Mouse (Mus musculus): ENCODE measurements around the gene AI597479.
A peak's percentile ranks its signal among the peaks of the same experiment; 100 is the strongest.
"Not testable (repeated sequence)": the region's sequence is repeated elsewhere in the genome, so short reads cannot be mapped to it uniquely, and the experiment has no call there.

AI597479 gene

DNA sequence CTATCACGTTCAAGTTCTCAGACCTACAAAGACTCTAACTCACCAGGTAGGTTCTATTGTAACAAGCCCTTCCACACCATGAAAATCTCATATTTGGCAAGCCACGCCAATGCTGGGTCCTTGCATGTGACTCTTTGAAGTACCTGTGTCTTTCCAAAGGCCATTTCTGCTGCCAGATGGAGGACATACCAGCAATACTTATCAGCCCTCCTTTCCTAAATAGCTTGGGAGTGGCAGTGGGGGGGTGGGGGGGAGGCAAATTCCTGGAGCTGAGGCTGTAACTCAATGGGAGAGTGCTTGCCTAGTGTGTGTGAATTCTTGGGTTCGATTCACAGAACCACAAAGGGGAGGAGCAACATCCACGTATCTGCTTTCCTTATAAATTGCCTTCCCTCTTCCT is 26.2 kb downstream of the AI597479 start:
- no peak for DNase-seq (ENCODE audit: low spot score in 2 of 2)

DNA sequence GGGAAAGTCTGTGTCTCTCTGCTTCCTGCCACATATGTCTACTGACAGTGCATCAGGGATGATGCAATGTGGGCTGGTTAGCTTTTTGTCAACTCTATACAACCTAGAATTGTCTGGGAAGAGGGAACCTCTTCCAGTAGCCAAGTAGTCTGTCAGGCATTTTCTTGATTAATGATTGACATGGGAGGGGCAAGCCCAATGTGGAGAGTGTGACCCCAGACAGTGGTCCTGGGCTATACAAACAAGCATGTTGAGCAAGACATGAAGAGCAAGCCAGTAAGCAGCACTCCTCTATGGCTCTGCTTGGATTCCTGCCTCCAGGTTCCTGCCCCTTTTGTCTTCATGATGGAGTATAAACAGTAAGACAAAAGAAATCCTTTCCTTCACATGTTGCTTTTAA is 28.7 kb downstream of the AI597479 start:
- DNase-seq (ENCODE audit: low spot score in 2 of 2): no peak

DNA sequence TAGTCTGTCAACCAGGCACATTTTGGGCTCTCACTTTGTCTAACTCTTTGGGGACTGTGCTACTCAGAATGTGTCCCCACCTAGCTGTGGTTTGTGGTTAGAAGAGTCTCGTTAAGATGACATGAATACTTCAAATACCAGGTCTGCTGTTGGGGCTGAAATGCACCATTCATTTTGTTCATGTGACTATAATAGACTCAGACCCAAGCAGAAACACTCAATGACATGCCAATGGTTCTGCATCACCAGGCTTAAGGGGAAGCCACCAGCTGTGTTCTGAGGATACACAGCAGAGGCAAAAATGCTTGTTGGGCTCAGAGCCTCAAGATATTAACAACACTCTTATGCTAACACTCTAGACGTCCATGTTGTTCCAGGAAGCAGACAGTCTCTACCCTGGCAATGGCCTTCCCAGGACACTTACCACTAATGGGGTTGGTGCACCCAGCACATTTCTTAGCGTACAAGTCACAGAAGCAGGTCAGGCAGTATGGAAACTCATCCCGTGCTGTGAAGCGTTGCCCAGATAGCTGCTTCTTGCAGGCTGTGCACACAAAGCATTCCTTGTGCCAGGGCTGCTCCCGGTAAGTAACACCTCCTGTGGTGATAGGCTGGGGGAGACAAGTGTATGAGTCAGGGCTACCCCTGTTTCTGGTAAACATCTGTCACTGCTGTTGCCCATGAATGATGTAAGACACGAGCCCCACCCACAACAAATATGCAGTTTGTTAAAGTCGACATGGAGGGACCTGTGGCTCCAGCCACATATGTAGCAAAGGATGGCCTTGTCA is 29.5 kb downstream of the AI597479 start:
- DNase-seq (ENCODE audit: low spot score in 2 of 2): no peak

DNA sequence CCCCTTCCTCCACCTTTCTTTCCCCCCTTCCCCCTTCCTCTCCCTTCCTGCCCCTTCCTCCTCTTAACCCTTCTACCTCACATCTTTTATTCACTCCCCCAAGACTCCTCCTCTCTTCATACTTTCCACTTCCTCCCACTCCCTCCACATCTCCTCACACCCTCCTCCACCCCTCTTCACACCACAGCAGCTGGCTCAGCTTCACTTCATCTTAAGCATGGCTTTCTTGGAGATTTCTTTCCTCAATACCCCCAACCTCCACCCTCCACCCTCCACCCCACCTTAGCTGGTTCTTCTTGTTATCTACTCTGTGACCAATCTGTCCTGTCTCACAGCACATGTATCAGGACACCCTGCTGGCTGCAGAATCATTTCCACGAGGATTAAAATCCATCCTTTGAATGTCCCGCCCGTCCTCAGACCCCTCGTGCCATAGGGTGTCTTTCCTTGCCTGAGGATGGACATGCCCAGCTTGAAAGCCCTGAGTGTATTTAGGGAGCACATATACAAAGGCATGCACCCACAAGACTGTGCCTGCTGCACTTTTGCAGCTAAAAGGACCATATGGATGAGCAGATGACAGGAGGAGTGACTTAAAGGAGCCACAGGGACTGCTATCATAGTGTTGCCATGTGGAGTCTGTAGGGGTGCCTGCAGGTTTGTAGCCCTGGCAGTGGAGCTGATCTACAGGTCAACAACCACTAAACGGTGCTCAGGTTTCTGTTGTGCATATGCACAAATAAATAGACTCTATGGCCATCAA is 31.9 kb downstream of the AI597479 start:
- DNase-seq (ENCODE audit: low spot score in 2 of 2): peak in 1 of 2 experiments; percentile 40

DNA sequence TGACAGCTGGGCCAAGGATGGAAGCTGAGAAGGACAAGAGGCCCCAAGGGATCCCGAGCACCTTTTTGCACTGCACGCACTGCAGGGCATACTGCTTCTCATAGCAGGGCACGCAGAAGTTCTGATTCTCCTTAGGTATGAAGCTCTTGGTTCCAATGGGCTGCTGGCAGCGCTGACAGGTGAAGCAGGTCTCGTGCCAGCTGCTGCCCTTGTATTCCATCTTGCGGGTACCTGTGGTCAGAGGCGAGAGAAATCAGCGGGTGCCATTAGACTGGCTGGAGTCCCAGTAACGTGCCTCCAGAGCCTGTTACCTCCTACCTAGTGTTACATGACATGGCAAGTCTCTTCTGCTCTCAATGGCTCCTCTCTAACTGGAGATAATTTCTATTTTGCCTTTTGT is 33.1 kb downstream of the AI597479 start:
- DNase-seq (ENCODE audit: low spot score in 2 of 2): no peak

DNA sequence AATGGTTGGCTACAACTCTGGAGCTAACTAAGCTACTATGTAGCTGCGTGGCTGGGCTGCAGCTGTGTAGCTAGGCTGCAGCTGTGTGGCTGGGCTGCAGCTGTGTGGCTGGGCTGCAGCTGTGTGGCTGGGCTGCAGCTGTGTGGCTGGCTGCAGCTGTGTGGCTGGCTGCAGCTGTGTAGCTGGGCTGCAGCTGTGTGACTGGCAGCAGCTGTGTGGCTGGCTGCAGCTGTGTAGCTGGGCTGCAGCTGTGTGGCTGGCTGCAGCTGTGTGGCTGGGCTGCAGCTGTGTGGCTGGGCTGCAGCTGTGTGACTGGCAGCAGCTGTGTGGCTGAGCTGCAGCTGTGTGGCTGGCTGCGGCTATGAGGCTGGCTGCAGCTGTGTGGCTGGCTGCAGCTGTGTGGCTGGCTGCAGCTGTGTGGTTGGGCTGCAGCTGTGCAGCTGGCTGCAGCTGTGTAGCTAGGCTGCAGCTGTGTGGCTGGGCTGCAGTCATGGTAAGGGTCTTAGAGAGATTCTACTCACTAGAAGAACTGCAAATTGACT is 38.0 kb downstream of the AI597479 start:
- not testable (repeated sequence) for DNase-seq (ENCODE audit: low spot score in 2 of 2)

DNA sequence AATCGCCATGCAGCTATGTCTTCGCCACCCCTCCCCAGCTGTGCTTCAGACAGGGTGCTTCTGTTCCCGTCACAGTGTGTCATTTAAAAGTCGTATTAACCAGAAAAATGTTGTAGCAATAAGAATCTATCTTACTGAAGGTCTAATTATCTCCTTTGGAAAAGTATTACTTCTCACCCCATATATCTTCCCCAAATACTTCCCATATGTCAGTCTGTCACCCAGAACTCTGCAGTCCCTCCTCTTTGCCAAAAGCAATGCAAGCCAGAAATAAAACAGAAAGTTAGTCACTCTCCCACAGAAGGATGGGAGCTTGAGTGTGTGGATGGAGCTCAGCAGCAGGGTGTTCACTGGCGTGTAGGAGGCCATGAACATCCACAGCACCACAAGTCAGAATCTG is 38.8 kb downstream of the AI597479 start:
- peak; percentile 80 to 82 for DNase-seq (ENCODE audit: low spot score in 2 of 2)

DNA sequence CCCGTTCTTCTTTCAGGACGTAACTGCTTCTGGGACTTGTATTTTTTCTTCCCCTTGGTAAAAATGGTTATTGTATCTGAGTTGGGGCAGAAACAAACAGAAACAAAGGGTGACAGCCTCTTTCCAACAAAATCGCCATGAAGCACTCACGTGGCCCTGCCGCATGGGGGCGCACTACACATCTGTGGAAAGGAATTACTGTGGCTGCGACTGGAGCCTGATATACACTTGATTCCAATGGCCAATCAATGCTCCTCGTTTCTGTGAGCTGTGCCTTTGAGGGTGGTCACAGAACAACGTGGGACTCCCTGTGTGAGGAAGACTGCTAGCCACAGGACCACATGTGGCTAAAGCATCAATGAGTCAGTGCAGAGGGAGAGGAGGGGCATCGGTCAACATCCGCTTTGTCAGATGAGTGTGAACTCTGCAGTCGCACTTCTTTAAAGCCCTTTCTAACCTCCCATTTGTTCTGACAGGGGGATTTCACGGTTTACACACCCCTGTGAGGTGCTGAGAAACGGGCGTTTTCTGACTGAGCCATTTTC is 39.8 kb downstream of the AI597479 start:
- no peak for DNase-seq (ENCODE audit: low spot score in 2 of 2)

DNA sequence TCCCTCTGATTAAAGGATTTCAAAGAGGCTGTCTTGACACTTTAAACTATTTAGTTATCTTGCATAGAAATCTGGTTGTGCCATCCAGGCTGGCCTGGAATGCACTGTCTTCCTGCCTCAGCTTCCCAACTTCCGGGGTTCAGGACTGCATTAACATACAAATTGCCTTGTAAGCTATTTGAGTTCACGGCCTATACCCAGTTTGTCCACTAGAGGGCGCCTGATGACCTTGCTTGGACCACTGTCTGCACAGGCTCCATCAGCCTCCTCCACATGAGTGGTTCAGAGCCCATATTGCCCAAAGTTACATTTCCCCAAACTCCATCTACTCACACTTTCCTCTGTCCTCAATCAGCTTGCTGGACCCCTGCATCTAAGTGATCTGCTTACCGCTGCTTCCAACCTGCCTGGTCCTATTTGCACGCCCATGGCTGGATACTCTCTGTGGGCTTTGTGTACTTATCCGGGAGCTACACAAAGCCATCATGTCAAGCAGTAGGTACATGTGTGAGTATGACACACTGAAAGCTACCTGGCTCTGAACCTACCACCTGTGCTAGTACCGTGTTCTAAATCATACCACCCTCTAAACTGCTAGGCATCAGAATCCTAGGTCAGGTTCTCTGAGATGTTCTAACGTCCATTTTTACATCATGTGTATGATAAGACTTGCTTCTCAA is 41.2 kb downstream of the AI597479 start:
- peak in 1 of 2 experiments; percentile 93 for DNase-seq (ENCODE audit: low spot score in 2 of 2)

DNA sequence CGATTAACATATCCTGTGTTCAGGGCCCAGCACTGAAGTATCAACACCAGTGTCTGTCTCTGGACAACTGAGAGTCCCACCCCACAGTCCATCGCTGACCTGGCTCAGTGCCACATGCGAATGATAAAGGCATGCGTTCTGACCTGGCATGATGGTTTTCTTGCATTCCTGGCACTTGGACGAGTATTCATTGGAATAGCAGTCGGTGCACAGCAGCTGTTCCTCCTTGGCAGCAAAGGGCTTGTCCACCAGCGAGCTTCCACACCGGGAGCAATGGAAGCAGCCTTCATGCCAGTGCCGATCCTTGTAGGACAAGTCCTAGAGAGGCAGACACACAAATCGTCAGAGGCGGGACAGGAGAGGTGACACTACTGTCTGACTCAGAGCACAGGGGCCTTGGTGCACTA is 43.0 kb downstream of the AI597479 start:
- DNase-seq (ENCODE audit: low spot score in 2 of 2): no peak

DNA sequence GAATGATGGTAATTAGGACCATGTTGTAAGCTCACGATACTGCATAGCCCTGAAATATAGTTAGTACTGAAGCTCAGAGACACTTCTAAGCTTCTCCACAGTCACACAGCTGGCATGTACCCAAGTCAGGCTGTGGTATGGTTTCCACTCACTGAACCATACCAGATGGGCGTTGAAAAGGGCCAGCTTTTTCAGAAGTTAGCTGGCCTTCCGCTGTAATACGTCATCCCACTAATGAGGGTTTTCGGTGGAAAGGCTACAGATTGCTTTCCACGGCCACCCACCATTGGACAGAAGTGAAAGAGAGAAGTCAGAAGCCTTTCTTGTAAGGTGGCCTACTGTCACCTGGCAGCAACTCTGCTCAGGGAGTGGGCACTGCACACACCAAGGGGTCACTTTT is 44.3 kb downstream of the AI597479 start:
- no peak for DNase-seq (ENCODE audit: low spot score in 2 of 2)

DNA sequence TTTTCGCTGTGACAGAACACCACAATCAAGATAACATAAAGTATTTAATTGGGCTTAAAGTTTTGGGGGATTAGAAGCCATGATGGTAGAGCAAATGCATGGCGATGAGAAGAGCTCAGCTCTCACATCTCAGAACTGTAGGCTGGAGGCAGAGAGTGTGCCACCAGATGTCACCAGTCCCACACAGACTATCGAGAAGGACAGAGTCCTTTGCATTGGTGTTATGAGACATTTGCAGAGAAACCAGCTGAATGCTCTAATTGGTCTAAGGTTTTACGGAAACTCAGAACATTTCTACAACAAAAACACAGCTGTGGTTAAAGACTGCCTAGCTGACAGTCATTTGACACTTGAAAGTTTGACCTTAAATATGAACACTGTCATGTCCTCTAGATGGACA is 44.8 kb downstream of the AI597479 start:
- DNase-seq (ENCODE audit: low spot score in 2 of 2): no peak

DNA sequence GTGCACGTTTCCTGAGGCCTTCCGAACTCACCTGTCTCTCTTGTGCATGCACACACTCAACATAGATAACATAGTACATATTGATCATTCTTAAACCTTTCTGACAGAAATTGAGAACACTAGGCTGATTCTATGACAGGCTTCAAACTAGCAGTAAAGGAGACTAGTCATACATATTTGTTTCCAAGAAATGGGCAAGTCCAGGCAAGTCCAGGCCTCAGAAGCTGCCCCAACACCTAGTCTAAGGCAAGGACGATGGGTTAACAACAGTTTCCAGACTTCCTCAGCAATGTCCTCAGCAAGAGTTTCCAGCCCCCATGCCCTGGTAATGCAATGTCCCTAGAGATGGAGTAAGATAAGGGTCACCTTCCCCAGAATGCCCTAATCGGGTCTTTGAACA is 45.3 kb downstream of the AI597479 start:
- no peak for DNase-seq (ENCODE audit: low spot score in 2 of 2)

DNA sequence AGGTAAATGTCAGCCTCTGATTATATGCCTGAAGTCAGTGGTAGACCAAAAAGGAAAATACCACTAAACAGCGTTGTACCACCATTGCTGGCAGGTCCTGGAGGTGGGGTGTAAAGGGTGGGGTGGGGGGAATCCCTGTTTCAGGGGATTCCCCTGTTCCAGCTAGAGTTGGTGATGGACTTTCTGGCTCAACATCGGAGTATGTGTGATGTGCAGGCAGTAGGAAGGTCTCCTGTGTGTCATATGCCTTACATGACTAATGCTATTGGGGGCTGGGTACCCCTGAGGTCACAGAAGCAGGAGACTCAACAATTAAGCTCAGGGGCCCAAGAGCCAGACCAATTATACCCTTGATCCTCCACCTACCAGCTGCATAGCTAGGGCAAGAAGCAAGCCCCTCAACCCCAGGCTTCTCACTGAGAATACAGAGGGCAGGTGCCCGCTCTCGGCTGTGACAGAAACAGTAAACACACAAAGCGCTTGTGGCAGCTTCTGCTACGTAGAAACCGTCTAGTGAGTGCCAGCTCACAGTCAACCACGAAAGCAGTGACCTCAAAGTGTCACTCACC is 45.9 kb downstream of the AI597479 start:
- DNase-seq (ENCODE audit: low spot score in 2 of 2): no peak

DNA sequence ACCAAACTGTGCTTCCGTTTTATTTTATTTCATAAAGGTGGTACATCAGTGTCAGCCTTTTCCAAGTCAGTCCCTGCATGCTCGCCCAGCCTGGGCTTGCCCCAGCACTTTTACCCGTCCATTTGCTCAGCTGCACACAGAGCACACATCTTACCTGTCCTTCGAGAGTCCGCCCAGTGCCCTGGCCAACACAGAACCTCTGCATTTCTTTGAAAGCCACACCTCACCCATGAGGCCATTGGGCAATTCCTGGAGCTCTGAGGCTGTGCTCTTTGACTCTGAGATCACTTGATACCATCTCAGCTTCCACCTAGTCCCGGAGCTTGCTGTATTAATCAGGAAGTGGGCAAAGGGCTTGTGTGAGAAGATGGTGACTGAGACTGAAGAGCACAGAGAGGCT is 46.9 kb downstream of the AI597479 start:
- DNase-seq (ENCODE audit: low spot score in 2 of 2): no peak

DNA sequence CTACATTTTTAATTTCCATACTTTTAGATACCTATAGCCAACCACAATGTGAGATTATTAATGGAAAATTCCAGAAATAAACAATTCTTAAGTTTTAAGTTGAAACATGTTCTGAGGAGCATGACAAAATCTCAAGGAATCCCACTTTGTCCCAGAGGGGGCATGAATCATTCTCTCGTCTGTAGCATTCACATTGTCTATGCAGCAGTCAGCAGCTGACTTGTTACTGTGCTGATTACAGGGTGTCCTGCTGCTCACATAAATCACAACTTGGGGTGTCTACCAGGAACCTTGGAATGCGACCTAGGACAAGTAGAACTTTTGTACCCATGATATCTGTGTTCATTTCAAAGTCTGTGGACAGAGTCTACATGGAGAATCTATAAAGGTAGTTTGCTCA is 49.0 kb downstream of the AI597479 start:
- DNase-seq (ENCODE audit: low spot score in 2 of 2): no peak

DNA sequence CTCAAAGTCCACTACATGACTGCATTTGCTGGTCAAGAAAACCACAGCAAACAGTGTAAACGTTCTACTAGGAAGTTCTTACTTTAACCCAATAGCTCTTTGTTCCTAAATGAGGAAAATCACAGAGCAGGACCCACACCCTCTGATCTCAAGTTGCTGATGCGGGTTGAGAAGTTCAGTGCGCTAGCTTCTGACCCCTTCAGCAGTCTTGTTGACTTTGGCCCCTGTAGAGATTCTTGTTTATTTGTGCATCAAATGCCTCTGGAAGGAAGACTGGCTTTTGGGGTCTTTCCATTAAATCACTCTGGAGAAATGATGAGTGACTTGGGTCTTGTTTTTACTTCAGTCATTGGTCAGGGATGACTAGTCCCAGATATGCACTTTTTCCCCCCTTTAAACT is 51.7 kb downstream of the AI597479 start:
- no peak for DNase-seq (ENCODE audit: low spot score in 2 of 2)

DNA sequence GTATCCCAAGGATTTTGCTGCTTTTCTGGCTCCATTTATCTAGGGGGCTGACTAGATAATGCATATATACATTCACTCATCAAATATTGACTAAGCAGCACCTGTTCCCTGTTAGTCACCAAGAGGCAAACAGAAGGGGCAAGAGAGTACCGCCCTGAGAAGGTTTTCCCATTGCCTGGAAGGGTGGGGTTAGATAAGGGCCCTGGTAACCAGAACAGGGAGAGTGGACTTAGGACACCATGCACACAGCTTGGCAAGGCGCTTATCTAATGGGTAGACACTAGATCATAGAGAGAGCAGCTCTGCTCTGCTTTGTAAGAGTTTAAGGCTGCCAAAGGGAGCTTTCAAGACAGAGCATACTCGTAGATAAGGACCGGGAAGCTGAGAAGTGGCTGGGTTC is 54.1 kb downstream of the AI597479 start:
- no peak for DNase-seq (ENCODE audit: low spot score in 2 of 2)

DNA sequence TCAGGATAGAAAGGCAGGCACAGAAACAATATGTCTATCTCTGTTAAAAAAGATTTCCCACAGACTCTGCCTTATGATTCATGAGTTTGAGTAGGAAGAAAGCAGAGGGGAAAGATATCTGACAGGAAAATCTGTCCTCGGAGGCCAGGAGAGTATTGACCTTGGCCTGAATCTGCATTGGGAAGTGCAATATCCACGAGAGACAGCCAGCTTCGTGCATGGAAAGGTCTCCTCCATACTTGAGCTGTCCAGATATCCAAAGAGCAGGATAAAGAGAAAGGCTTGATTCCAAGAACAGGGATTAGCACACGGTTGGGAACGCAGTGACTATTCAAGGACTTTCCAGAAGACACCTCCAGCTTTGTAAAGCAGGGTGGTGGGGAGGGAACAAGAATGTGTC is 55.0 kb downstream of the AI597479 start:
- no peak for DNase-seq (ENCODE audit: low spot score in 2 of 2)

DNA sequence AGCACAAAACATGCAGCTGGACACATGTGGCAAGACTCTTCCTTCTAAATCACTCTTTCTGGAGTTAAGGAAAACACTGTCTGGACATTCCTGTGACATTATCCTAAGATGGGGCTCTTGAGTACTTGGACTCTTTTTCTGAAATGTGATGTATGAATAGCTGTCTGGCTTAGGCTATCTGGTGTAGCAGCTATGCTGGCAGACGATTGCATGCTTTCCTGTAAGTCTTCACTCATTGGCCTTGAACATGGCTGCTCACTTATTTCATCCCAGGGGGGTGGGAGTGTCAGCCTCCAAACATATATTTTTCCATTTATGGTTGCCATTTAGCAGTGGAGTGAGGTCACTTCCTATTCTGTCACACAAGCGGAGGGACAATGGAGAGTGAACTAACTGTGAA is 56.0 kb downstream of the AI597479 start:
- no peak for DNase-seq (ENCODE audit: low spot score in 2 of 2)

DNA sequence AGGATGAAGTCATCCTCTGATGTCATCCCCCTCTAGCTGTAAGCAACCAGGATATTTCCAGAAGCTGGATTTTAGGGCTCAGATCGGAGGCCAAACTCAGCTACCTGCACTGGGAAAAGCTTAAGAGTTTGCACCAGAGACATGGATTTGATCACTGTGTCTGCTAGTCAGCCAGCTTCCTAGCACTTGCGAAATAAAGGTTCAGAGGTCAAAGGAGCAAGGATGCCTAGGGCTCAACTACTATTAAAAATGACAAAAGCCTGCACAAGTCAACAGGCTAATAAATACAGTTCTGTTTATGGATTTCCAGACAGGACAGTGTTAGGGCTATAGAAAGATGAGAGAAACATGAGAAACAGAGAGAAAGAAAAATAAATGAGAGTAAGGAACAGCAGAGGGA is 59.4 kb downstream of the AI597479 start:
- DNase-seq (ENCODE audit: low spot score in 2 of 2): no peak

DNA sequence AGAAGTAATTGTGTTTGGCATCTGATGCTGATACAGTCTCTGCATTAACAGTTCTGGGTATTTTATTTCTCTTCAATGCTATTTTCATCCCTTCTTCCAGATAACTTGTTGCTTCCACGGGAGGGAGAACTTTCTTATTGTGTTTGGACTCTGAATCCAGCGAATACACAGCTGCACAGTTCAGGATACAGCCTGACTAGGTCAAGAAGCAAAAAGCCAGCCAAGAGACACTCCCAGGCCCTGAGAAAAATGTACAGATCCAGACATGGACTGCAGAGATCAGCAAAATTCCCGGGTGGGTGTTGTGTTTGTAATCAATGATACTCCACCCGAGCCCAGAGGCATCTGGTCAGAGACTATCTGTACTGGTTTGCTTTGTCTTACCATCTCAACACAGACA is 60.9 kb downstream of the AI597479 start:
- no peak for DNase-seq (ENCODE audit: low spot score in 2 of 2)

All from left cerebral cortex, adult 9 months (tissue).